Mouse (Mus musculus) ES-E14 (cell line): ENCODE results near the gene Ncf1. TPM values are rescaled to one million over a fixed set of nuclear protein-coding genes. Genes with fewer than 3 reads are reported as not detected.

Experiments used
- DNase-seq: peaks from one replicate; pipeline ENCODE4 v3.0.0-alpha.2; 2013; ENCODE audit warnings: low read depth, low spot score
- H3K27ac ChIP-seq: 2 replicates; pipeline ENCODE4 v1.5.1; 2012; ENCODE audit warnings: low read depth, mild to moderate bottlenecking, low read length, moderate library complexity, mixed read lengths; ENCODE audit not compliant: poor library complexity, insufficient read depth, severe bottlenecking
- H3K36me3 ChIP-seq: 2 replicates; pipeline ENCODE4 v1.6.1; 2012; ENCODE audit warnings: mild to moderate bottlenecking, low read length, moderate library complexity, mixed read lengths; ENCODE audit not compliant: control insufficient read depth, poor library complexity, insufficient read depth, severe bottlenecking
- H3K4me1 ChIP-seq, 2 experiments: fragments of 150-350 bp in 1 of 2; sonication (generic) in 1 of 2; 2 replicates each; pipeline ENCODE4 v1.6.1; 2012; ENCODE audit warnings: low read length in 2 of 2, mild to moderate bottlenecking in 1 of 2, mixed read lengths in 1 of 2; ENCODE audit not compliant: control insufficient read depth in 2 of 2, insufficient read depth in 2 of 2, poor library complexity in 1 of 2
- H3K4me3 ChIP-seq, 2 experiments: fragments of 150-350 bp in 1 of 2; sonication (generic) in 1 of 2; 2 replicates each; pipeline ENCODE4 v1.5.1; 2012; ENCODE audit warnings: low read length in 2 of 2, low read depth in 1 of 2, mild to moderate bottlenecking in 1 of 2, mixed read lengths in 1 of 2; ENCODE audit not compliant: insufficient read depth in 1 of 2, poor library complexity in 1 of 2, severe bottlenecking in 1 of 2
- H3K9ac ChIP-seq: 2 replicates; pipeline ENCODE4 v1.6.1; 2012; ENCODE audit warnings: low read depth, mild to moderate bottlenecking, low read length, mixed read lengths; ENCODE audit not compliant: poor library complexity, insufficient read depth, severe bottlenecking
- H3K9me3 ChIP-seq: fragments of 150-350 bp; sonication (generic); 2 replicates; pipeline ENCODE4 v1.6.1; 2012; ENCODE audit warnings: low read depth, mild to moderate bottlenecking, low read length; ENCODE audit not compliant: control insufficient read depth, insufficient read depth
- CHD2 ChIP-seq: IDR thresholded peaks from 2 replicates; pipeline ENCODE4 v1.6.1; 2014; ENCODE audit warnings: mild to moderate bottlenecking, low read depth, low read length, inconsistent platforms
- HCFC1 ChIP-seq: IDR thresholded peaks from 2 replicates; pipeline ENCODE4 v1.6.1; 2012; ENCODE audit warnings: low read length, inconsistent platforms, borderline replicate concordance; ENCODE audit not compliant: insufficient read depth
- MAFK ChIP-seq: IDR thresholded peaks from 2 replicates; pipeline ENCODE4 v1.6.1; 2014; ENCODE audit warnings: mild to moderate bottlenecking, low read depth, low read length, inconsistent platforms; ENCODE audit not compliant: insufficient read depth
- ZC3H11A ChIP-seq: IDR thresholded peaks from 2 replicates; pipeline ENCODE4 v1.6.1; 2012; ENCODE audit warnings: low read depth, mild to moderate bottlenecking, inconsistent platforms, low read length, borderline replicate concordance
- ZNF384 ChIP-seq: IDR thresholded peaks from 2 replicates; pipeline ENCODE4 v1.6.1; 2012; ENCODE audit warnings: low read depth, low read length, inconsistent platforms
- in situ Hi-C, 2 experiments: fragments of 600-800 bp; cut with MboI; formaldehyde crosslinking; loops; one replicate each; pipeline ENCODE4 v1.15.1; 2025; ENCODE audit warnings: low sequenced_read_pairs in 2 of 2, inconsistent platforms in 1 of 2; ENCODE audit not compliant: unreplicated experiment in 2 of 2
- total RNA-seq: library from RNA; depleted of rRNA; stranded (reverse); fragments of 300-350 nt; gene quantifications from 2 replicates; pipeline ENCODE4 v1.2.3, GENCODE M21; 2012

Gene Ncf1
- total RNA-seq, 1 experiment: 0.67 TPM

DNA sequence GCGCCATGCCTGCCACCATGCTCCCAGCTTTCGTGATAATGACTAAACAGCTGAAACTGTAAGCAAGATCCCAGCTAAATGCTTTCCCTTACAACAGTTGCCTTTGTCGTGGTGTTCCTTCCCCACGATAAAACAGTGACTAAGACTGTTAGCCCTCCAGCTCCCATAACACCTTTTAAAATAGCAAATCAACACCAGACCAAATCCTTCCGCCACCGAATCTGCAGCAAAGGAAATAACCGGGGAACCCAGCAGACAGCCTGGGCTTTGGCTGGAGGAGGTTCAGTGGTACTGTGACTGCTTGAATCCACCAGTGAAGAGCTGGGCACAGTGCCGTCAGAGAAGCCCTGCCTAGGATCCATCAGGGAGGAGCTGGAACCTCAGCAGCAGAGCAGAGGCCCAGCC is 19.8 kb upstream of the Ncf1 start:
- no peaks in the 10 kb centered on the region for H3K9me3 ChIP-seq
- TF ChIP-seq ZC3H11A (no peak), CHD2 (no peak), ZNF384 (no peak), HCFC1 (no peak), MAFK (no peak)
- no peaks in the 10 kb centered on the region for H3K4me1 ChIP-seq
- DNase-seq: no peak
- no peak overlapping the region for H3K9ac ChIP-seq
- H3K36me3 ChIP-seq: peaks cover 66% of the 10 kb centered on the region
- H3K4me3 ChIP-seq: no peak overlapping the region
- in situ Hi-C loops: no loop called here
- no peak overlapping the region for H3K27ac ChIP-seq

DNA sequence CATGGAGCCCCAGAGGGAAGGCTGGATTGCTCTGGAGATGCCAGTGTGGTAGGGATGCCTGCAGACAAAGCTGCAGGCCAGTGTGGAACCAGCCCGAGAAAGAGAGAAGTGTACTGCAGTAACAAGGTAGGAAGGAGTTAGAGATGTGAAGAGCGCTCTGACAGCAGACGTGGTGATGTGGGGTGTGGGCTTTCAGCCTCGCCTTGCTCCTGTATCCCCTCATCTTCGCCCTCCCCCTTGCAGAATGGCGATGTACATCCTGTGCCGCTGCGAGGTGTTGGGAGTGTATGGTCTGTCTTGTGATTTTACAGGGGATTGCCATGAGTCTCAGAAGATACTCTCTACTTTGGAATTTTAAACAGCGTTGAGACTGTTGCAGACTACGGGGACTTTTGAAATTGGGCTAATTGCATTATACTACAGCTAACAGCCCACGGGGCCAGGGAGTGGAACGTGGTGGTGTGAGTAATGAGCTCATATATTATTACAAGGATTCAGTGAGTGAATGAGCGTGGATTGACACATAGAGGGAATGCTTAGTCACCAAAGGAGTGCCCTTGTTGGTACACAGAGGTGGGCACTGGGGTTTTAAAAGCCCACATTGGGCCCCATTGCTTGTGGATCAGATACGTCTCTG is 19.3 kb upstream of the Ncf1 start:
- Histone ChIP-seq H3K36me3 (peaks cover 71% of the 10 kb centered on the region), H3K9ac (no peak overlapping the region), H3K27ac (no peak overlapping the region), H3K4me1 (peaks cover 0 to 2% of the 10 kb centered on the region in 2 experiments; a peak in 1 of 4 replicates), H3K9me3 (no peaks in the 10 kb centered on the region), H3K4me3 (no peak overlapping the region)
- in situ Hi-C loops: no loop called here
- DNase-seq: no peak
- no peak for TF ChIP-seq MAFK
- no peak for TF ChIP-seq ZC3H11A
- TF ChIP-seq ZNF384: no peak
- TF ChIP-seq CHD2: no peak
- no peak for TF ChIP-seq HCFC1

DNA sequence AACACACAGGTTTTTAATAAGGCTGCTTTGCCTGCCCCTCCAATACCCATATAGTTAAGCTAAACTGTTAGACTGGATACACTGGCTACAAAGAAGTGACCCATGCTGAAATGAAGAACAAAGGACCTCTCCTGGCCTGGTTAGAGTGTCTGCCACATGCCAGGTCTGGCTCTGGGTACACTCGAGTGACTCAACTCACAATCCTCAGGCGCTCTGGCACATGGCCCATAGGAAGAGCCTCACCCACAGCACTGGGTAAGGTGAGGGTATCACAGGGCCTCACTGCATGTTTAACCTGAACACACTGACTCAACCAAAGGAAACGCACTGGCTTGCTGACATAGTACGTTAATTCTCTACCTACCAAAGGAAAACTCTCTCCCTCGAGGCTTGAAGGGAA is 16.7 kb upstream of the Ncf1 start:
- DNase-seq: no peak
- H3K4me3 ChIP-seq: no peak overlapping the region
- H3K27ac ChIP-seq: no peak overlapping the region
- H3K4me1 ChIP-seq: peaks cover 0 to 2% of the 10 kb centered on the region in 2 experiments; a peak in 1 of 4 replicates
- TF ChIP-seq ZNF384: no peak
- TF ChIP-seq ZC3H11A: no peak
- no peak for TF ChIP-seq CHD2
- peaks cover 76% of the 10 kb centered on the region for H3K36me3 ChIP-seq
- no peak overlapping the region for H3K9ac ChIP-seq
- in situ Hi-C loops: no loop called here
- H3K9me3 ChIP-seq: no peaks in the 10 kb centered on the region

DNA sequence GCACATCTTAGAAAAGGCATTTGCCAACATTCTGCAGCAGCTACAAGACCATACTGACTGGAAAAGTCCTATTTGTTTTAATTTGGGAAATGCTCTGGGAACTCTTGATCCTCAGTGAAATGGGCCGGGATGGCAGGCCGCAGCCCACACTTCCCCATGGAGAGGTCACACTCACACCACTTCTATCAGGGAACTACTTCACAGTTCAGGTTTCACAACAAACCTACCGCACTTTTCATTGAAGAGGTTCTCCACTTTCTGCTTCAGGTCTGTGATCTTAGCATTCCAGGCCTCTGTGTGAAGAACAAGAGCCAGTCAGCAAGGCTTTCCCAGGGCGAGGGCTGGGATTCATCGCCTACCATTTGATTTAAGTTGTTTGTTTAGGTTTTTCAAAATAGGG is 15.5 kb upstream of the Ncf1 start:
- TF ChIP-seq CHD2: no peak
- no peak for TF ChIP-seq ZNF384
- TF ChIP-seq ZC3H11A: no peak
- no peak for TF ChIP-seq HCFC1
- no peak for TF ChIP-seq MAFK
- no peaks in the 10 kb centered on the region for H3K9me3 ChIP-seq
- H3K27ac ChIP-seq: no peak overlapping the region
- H3K4me3 ChIP-seq: no peak overlapping the region
- H3K36me3 ChIP-seq: peaks cover 81% of the 10 kb centered on the region
- in situ Hi-C loops: no loop called here
- H3K4me1 ChIP-seq: peaks cover 0 to 2% of the 10 kb centered on the region in 2 experiments; a peak in 1 of 4 replicates
- DNase-seq: no peak
- no peak overlapping the region for H3K9ac ChIP-seq
